Mouse (Mus musculus) MEL (cell line): ENCODE results near the gene Asb3.

Source experiments
- BHLHE40 ChIP-seq: IDR thresholded peaks from 2 replicates; pipeline ENCODE4 v1.6.1; 2012; ENCODE audit warnings: low read depth, mild to moderate bottlenecking, inconsistent platforms, low read length, improper control_type of control experiment, borderline replicate concordance
- CTCF ChIP-seq, 3 experiments: IDR thresholded peaks in 2 of 3; conservative IDR thresholded peaks in 1 of 3; 2 replicates each; pipeline ENCODE4 v1.5.1; 2011 to 2012; ENCODE audit warnings: low read length in 3 of 3, low read depth in 2 of 3, mild to moderate bottlenecking in 2 of 3, improper control_type of control experiment in 1 of 3, inconsistent platforms in 1 of 3, mixed read lengths in 1 of 3, moderate library complexity in 1 of 3; ENCODE audit not compliant: control insufficient read depth in 1 of 3, insufficient read depth in 1 of 3, poor library complexity in 1 of 3, severe bottlenecking in 1 of 3
- EP300 ChIP-seq, 2 experiments: IDR thresholded peaks; 2 replicates each; pipeline ENCODE4 v1.6.1; 2011; ENCODE audit warnings: improper control_type of control experiment in 2 of 2, low read length in 2 of 2, low read depth in 1 of 2, mild to moderate bottlenecking in 1 of 2
- MAX ChIP-seq: IDR thresholded peaks from 2 replicates; pipeline ENCODE4 v1.6.1; 2011; ENCODE audit warnings: low read length, improper control_type of control experiment
- MXI1 ChIP-seq: IDR thresholded peaks from 2 replicates; pipeline ENCODE4 v1.6.1; 2011; ENCODE audit warnings: mild to moderate bottlenecking, low read depth, low read length, improper control_type of control experiment
- NRF1 ChIP-seq: IDR thresholded peaks from 2 replicates; pipeline ENCODE4 v1.6.1; 2014; ENCODE audit warnings: low read depth, mild to moderate bottlenecking, inconsistent platforms, low read length, improper control_type of control experiment, moderate library complexity; ENCODE audit not compliant: poor library complexity, insufficient read depth, severe bottlenecking
- POLR2AphosphoS5 ChIP-seq: IDR thresholded peaks from 2 replicates; pipeline ENCODE4 v1.6.1; 2012; ENCODE audit warnings: low read depth, borderline replicate concordance, mild to moderate bottlenecking, inconsistent platforms, low read length, moderate library complexity, mixed read lengths
- RAD21 ChIP-seq: IDR thresholded peaks from 2 replicates; pipeline ENCODE4 v1.6.1; 2011; ENCODE audit warnings: mild to moderate bottlenecking, low read depth, low read length, improper control_type of control experiment
- TCF12 ChIP-seq: IDR thresholded peaks from 2 replicates; pipeline ENCODE4 v1.6.1; 2014; ENCODE audit warnings: low read depth, mild to moderate bottlenecking, inconsistent platforms, low read length, improper control_type of control experiment, moderate library complexity
- USF1 ChIP-seq: IDR thresholded peaks from 2 replicates; pipeline ENCODE4 v1.6.1; 2014; ENCODE audit warnings: low read depth, mild to moderate bottlenecking, inconsistent platforms, low read length, improper control_type of control experiment, moderate library complexity
- USF2 ChIP-seq, 2 experiments: IDR thresholded peaks; 2 replicates each; pipeline ENCODE4 v1.6.1; 2011 to 2012; ENCODE audit warnings: improper control_type of control experiment in 2 of 2, low read length in 2 of 2, borderline replicate concordance in 1 of 2, inconsistent platforms in 1 of 2, low read depth in 1 of 2, mild to moderate bottlenecking in 1 of 2; ENCODE audit not compliant: insufficient read depth in 1 of 2

GRCm38 (mm10) chr11:31102188-31102587 is 217.0 kb downstream of the Asb3 start:
- TF ChIP-seq MAX (no peak), USF1 (peak; percentile 49; the same call in 1 of the 2 replicates), POLR2AphosphoS5 (no peak), BHLHE40 (no peak), RAD21 (no peak), TCF12 (peak; percentile 70), MXI1 (no peak), EP300 (IDR thresholded peaks at IDR 0.05; ENCODE audit: low read depth in 1 of 2, low read length in 2 of 2) (peak; percentile 55 to 69; a peak in 3 of 4 replicates), CTCF (IDR thresholded peaks at IDR 0.05 in 2 of 3, conservative IDR thresholded peaks at IDR 0.05 in 1 of 3; ENCODE audit: control insufficient read depth in 1 of 3, insufficient read depth in 1 of 3, low read depth in 2 of 3, low read length in 3 of 3, poor library complexity in 1 of 3, severe bottlenecking in 1 of 3) (no peak), NRF1 (no peak), USF2 (IDR thresholded peaks at IDR 0.05; ENCODE audit: borderline replicate concordance in 1 of 2, insufficient read depth in 1 of 2, low read depth in 1 of 2, low read length in 2 of 2) (no peak)
